Mouse (Mus musculus) ES-Bruce4 (cell line): ENCODE results near the gene Vrk1.

ENCODE experiments used
- CTCF ChIP-seq: IDR thresholded peaks from one replicate; pipeline ENCODE4 v1.8.1; 2011; ENCODE audit warnings: low read depth, low read length
- EP300 ChIP-seq: IDR thresholded peaks from 2 replicates; pipeline ENCODE4 v1.6.1; 2011; ENCODE audit warnings: low read depth, low read length; ENCODE audit not compliant: insufficient read depth
- POLR2A ChIP-seq: IDR thresholded peaks from one replicate; pipeline ENCODE4 v1.8.1; 2011; ENCODE audit warnings: low read length; ENCODE audit not compliant: insufficient read depth

DNA sequence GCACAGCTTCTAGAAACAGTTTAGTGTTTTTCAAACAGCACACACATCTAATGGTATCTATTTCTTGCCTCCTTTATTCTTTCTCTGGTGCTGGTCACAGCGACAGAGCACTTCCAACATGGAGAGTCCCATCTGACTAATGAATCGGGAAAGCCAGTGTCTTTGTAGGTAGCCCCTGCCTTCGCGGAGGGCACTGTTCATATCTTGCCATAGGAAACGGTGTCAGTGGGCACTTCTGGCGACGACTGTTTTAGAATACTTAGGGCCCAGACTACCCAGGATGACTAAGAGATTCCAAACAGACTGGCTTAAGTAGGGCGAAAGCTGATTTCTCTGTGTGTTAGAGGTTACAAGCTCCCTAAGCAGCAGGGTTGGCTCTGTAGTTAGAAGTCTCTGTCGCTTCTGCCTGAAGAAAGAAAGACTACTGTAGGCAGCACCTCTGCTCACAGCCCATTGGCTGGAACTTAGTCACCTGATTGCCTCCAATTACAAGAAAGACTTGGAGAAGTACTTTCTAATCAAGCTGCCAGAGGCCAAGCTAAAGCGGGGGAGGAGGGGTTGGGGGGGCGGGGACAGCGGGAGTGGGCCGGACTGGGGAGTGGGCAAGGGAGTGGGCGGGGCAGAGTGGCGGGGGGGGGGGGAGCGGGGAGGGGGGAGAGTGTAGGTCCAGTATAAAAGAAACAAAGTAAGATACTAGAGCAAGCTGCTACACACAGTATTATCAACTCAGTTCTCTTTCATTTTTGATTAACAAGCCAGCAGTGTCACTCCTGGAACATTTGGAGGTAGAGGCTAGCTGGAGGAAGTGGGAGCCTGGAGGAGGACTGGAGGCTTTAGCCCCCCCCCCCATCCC, 28.7 kb upstream of the Vrk1 start:
- TF ChIP-seq CTCF = no peak
- TF ChIP-seq POLR2A = no peak
- no peak for TF ChIP-seq EP300
